Comparison of ENCODE assay signal across 8 mouse cellular contexts in the genomic region with DNA sequence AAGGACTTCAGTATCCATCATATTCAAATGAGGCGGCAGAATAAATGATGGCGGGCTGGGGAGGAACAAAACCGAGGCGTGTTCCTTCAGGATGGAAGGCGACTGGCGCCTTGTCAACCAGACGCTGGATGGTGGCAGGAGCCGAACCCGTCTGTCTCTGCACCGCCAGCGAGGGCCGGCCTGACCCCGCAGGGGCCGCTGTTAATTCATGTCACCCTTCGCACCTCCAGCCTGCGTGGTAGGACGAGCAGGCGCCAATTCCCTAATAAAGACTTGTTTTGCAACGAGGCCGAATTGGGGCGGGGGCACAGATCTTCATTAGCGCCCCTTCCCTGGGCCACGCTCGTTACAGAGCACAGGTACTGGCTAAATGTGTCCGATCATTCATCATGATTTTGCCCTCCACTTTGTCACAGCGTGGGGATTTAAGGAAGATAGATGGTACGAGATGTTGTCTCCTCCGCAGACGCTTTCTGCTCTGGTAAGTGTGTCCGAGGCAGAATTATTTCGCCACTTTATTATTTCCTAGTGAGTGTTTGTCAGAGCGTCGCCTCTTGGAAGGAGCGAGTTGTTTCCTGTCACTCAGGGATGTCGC.
DNase-seq lines count a peak whose midpoint lies in the region; ATAC-seq lines count a peak whose summit lies in the region.

No protein-coding gene starts in this region.

- peak overlapping the region; percentile 55 for H3K4me2 ChIP-seq in kidney, embryonic 16.5 days (replicated peaks; ENCODE audit: low read depth, low read length)
- peak overlapping the region; percentile 13; the same call in 1 of the 2 replicates for H3K4me2 ChIP-seq in embryonic facial prominence, embryonic 11.5 days (ENCODE audit: low read depth, low read length)
- peak overlapping the region; percentile 42 for H3K4me2 ChIP-seq in hindbrain, embryonic 15.5 days
- H3K4me2 ChIP-seq in midbrain, embryonic 16.5 days (ENCODE audit: low read length): peak overlapping the region; percentile 32

- WGBS in kidney, embryonic 16.5 days: 9% methylated on average over 35 of the region's 35 CpGs
- WGBS in embryonic facial prominence, embryonic 11.5 days: 36% methylated on average over 35 of the region's 35 CpGs
- WGBS in hindbrain, embryonic 15.5 days: 15% methylated on average over 35 of the region's 35 CpGs
- 25% methylated on average over 35 of the region's 35 CpGs for WGBS in midbrain, embryonic 16.5 days

- 0 out of 2 replicates have a peak, but pooled peaks cover 6% of the 10 kb centered on the region for H3K27me3 ChIP-seq in kidney, embryonic 16.5 days (ENCODE audit: insufficient read depth, low read length)
- no peaks in the 10 kb centered on the region for H3K27me3 ChIP-seq in embryonic facial prominence, embryonic 11.5 days (ENCODE audit: control insufficient read depth, insufficient read depth, low read length)
- no peaks in the 10 kb centered on the region for H3K27me3 ChIP-seq in hindbrain, embryonic 15.5 days
- no peaks in the 10 kb centered on the region for H3K27me3 ChIP-seq in midbrain, embryonic 16.5 days (ENCODE audit: control insufficient read depth, insufficient read depth, low read depth, low read length)

- H3K9ac ChIP-seq in kidney, embryonic 16.5 days (replicated peaks; ENCODE audit: low read length): no peak overlapping the region; the same call in 1 of the 2 replicates
- H3K9ac ChIP-seq in embryonic facial prominence, embryonic 11.5 days (replicated peaks; ENCODE audit: low read length): peak overlapping the region; percentile 13; the same call in 1 of the 2 replicates
- no peak overlapping the region; the same call in 1 of the 2 replicates for H3K9ac ChIP-seq in hindbrain, embryonic 15.5 days
- H3K9ac ChIP-seq in midbrain, embryonic 16.5 days (ENCODE audit: low read depth, low read length): no peak overlapping the region

- H3K27ac ChIP-seq in kidney, embryonic 16.5 days (ENCODE audit: low read length): peak overlapping the region; percentile 52
- H3K27ac ChIP-seq in embryonic facial prominence, embryonic 11.5 days (replicated peaks; ENCODE audit: low read depth, low read length): no peak overlapping the region
- peak overlapping the region; percentile 66 for H3K27ac ChIP-seq in hindbrain, embryonic 15.5 days (replicated peaks)
- peak overlapping the region; percentile 47 for H3K27ac ChIP-seq in midbrain, embryonic 16.5 days (ENCODE audit: low read length)

- no peak for DNase-seq in kidney, postnatal 25 days
- DNase-seq in embryonic facial prominence, embryonic 11.5 days (ENCODE audit: low spot score): no peak
- no peak for DNase-seq in B cell, adult 2 months
- DNase-seq in urinary bladder, postnatal 25 days (ENCODE audit: low spot score): no peak
- no peak for DNase-seq in right cerebral cortex, adult 2 months (ENCODE audit: low spot score in 2 of 2)

- H3K9me3 ChIP-seq in kidney, embryonic 16.5 days (ENCODE audit: low read length): peaks cover 4% of the 10 kb centered on the region; the same call in 1 of the 2 replicates
- H3K9me3 ChIP-seq in embryonic facial prominence, embryonic 11.5 days (replicated peaks; ENCODE audit: control insufficient read depth, low read length): no peaks in the 10 kb centered on the region
- H3K9me3 ChIP-seq in hindbrain, embryonic 15.5 days: no peaks in the 10 kb centered on the region
- H3K9me3 ChIP-seq in midbrain, embryonic 16.5 days (replicated peaks; ENCODE audit: control insufficient read depth, low read length, poor library complexity, severe bottlenecking): peaks cover 3% of the 10 kb centered on the region; the same call in 1 of the 2 replicates

- no peaks in the 10 kb centered on the region for H3K36me3 ChIP-seq in kidney, embryonic 16.5 days (ENCODE audit: insufficient read depth, low read length)
- no peaks in the 10 kb centered on the region for H3K36me3 ChIP-seq in embryonic facial prominence, embryonic 11.5 days (replicated peaks; ENCODE audit: control insufficient read depth, insufficient read depth, low read depth, low read length)
- no peaks in the 10 kb centered on the region for H3K36me3 ChIP-seq in hindbrain, embryonic 15.5 days
- H3K36me3 ChIP-seq in midbrain, embryonic 16.5 days (ENCODE audit: control insufficient read depth, insufficient read depth, low read length): no peaks in the 10 kb centered on the region

- peak overlapping the region; percentile 38 for H3K4me3 ChIP-seq in kidney, embryonic 16.5 days (ENCODE audit: low read length)
- H3K4me3 ChIP-seq in embryonic facial prominence, embryonic 11.5 days (ENCODE audit: low read depth, low read length): no peak overlapping the region
- peak overlapping the region; percentile 2; the same call in 1 of the 2 replicates for H3K4me3 ChIP-seq in hindbrain, embryonic 15.5 days
- H3K4me3 ChIP-seq in midbrain, embryonic 16.5 days (ENCODE audit: low read depth, low read length): no peak overlapping the region

- H3K4me1 ChIP-seq in kidney, embryonic 16.5 days (ENCODE audit: insufficient read depth, low read length): peaks cover 16% of the 10 kb centered on the region
- H3K4me1 ChIP-seq in embryonic facial prominence, embryonic 11.5 days (ENCODE audit: control insufficient read depth, insufficient read depth, low read length): peaks cover 2% of the 10 kb centered on the region; the same call in 1 of the 2 replicates
- peaks cover 26% of the 10 kb centered on the region for H3K4me1 ChIP-seq in hindbrain, embryonic 15.5 days (replicated peaks)
- peaks cover 17% of the 10 kb centered on the region for H3K4me1 ChIP-seq in midbrain, embryonic 16.5 days (ENCODE audit: control insufficient read depth, insufficient read depth, low read length)

- peak; percentile 37; the same call in 1 of the 2 replicates for ATAC-seq in kidney, embryonic 16.5 days (ENCODE audit: low FRiP score, low TSS enrichment)
- ATAC-seq in embryonic facial prominence, embryonic 11.5 days (replicated peaks; ENCODE audit: insufficient number of reproducible peaks, low FRiP score, low TSS enrichment, low read depth): no peak
- no peak; the same call in 1 of the 2 replicates for ATAC-seq in hindbrain, embryonic 15.5 days (ENCODE audit: low FRiP score, low read depth)
- ATAC-seq in midbrain, embryonic 16.5 days: peak; percentile 28

Comparison
In these comparisons a context has a peak if more than half of its experiments do, and no peak if none do; other contexts are left out.
1. ATAC-seq: peak in kidney, embryonic 16.5 days (single experiment) and midbrain, embryonic 16.5 days (single experiment); none in embryonic facial prominence, embryonic 11.5 days (single experiment) and hindbrain, embryonic 15.5 days (single experiment).
2. H3K4me3 ChIP-seq: peak in kidney, embryonic 16.5 days (single experiment) and hindbrain, embryonic 15.5 days (single experiment); none in embryonic facial prominence, embryonic 11.5 days (single experiment) and midbrain, embryonic 16.5 days (single experiment).
3. Peak in every context shown above with its lines, with median percentiles within 50 percentile points of each other: H3K4me2 ChIP-seq.